In genomic region chr9:99569071-99569397, GRCm38 (mm10) we compare ENCODE assay signal across 8 mouse cellular contexts. TPM values are rescaled to one million over a fixed set of nuclear protein-coding genes. Genes with fewer than 3 reads are reported as not detected.
A peak's percentile ranks its signal among the peaks of the same experiment; 100 is the strongest.
DNase-seq lines count a peak whose midpoint lies in the region; ATAC-seq and TF ChIP-seq lines count a peak whose summit lies in the region.

No protein-coding gene starts in this region.

- no peaks in the 10 kb centered on the region for H3K9me3 ChIP-seq in heart, embryonic 15.5 days (replicated peaks)
- H3K9me3 ChIP-seq in ES-E14 (ENCODE audit: control insufficient read depth, insufficient read depth, low read depth, low read length), result no peaks in the 10 kb centered on the region
- H3K9me3 ChIP-seq in forebrain, embryonic 16.5 days (ENCODE audit: control insufficient read depth, low read length), result no peaks in the 10 kb centered on the region

- in situ Hi-C loops in ES-E14 (cut with MboI; ENCODE audit: low sequenced_read_pairs in 2 of 2, unreplicated experiment in 2 of 2), result no loop called here

- H3K9ac ChIP-seq in heart, embryonic 15.5 days, result peak overlapping the region; percentile 91
- peak overlapping the region; percentile 57 for H3K9ac ChIP-seq in ES-E14 (ENCODE audit: insufficient read depth, low read depth, low read length, poor library complexity, severe bottlenecking)
- peak overlapping the region; percentile 96 for H3K9ac ChIP-seq in forebrain, embryonic 16.5 days (replicated peaks; ENCODE audit: low read depth, low read length)

- peak overlapping the region; percentile 83 for H3K4me2 ChIP-seq in heart, embryonic 15.5 days
- peak overlapping the region; percentile 93 for H3K4me2 ChIP-seq in forebrain, embryonic 16.5 days (ENCODE audit: low read length)

- 2% methylated on average over 9 of the region's 9 CpGs for WGBS in heart, embryonic 15.5 days
- WGBS in forebrain, embryonic 16.5 days, result 1% methylated on average over 9 of the region's 9 CpGs

- H3K27ac ChIP-seq in heart, embryonic 15.5 days, result peak overlapping the region; percentile 97
- H3K27ac ChIP-seq in ES-E14 (ENCODE audit: insufficient read depth, low read depth, low read length, poor library complexity, severe bottlenecking), result no peak overlapping the region
- H3K27ac ChIP-seq in forebrain, embryonic 16.5 days (ENCODE audit: low read length), result peak overlapping the region; percentile 95

- peak overlapping the region; percentile 87 for H3K4me3 ChIP-seq in heart, embryonic 15.5 days
- H3K4me3 ChIP-seq in ES-E14 (ENCODE audit: insufficient read depth in 1 of 2, low read depth in 1 of 2, low read length in 2 of 2, poor library complexity in 1 of 2, severe bottlenecking in 1 of 2), result peak overlapping the region; percentile 89 to 97
- peak overlapping the region; percentile 95 for H3K4me3 ChIP-seq in forebrain, embryonic 16.5 days (replicated peaks; ENCODE audit: low read length)

- H3K4me1 ChIP-seq in heart, embryonic 15.5 days (replicated peaks), result peaks cover 18% of the 10 kb centered on the region
- H3K4me1 ChIP-seq in ES-E14 (ENCODE audit: control insufficient read depth in 2 of 2, insufficient read depth in 2 of 2, low read length in 2 of 2, poor library complexity in 1 of 2), result 0 out of 4 replicates have a peak, but pooled peaks cover 2% of the 10 kb centered on the region in 2 experiments
- peaks cover 8% of the 10 kb centered on the region for H3K4me1 ChIP-seq in forebrain, embryonic 16.5 days (replicated peaks; ENCODE audit: control insufficient read depth, insufficient read depth, low read length)

- intact Hi-C loops in heart, postnatal 25 days (cut with DNase I), result no loop called here

- H3K36me3 ChIP-seq in heart, embryonic 15.5 days, result no peaks in the 10 kb centered on the region
- H3K36me3 ChIP-seq in ES-E14 (ENCODE audit: control insufficient read depth, insufficient read depth, low read length, poor library complexity, severe bottlenecking), result no peaks in the 10 kb centered on the region
- no peaks in the 10 kb centered on the region for H3K36me3 ChIP-seq in forebrain, embryonic 16.5 days (ENCODE audit: control insufficient read depth, insufficient read depth)

- H3K27me3 ChIP-seq in heart, embryonic 15.5 days, result no peaks in the 10 kb centered on the region
- H3K27me3 ChIP-seq in forebrain, embryonic 16.5 days (replicated peaks; ENCODE audit: control insufficient read depth, insufficient read depth, low read length), result no peaks in the 10 kb centered on the region

- DNase-seq in heart, postnatal 25 days (ENCODE audit: low spot score), result no peak
- no peak for DNase-seq in ES-E14 (ENCODE audit: low read depth, low spot score)
- no peak for DNase-seq in c-Kit-positive CD71-positive TER-119-positive erythroid progenitor cells, embryonic 14.5 days (ENCODE audit: low spot score)
- no peak for DNase-seq in testis, postnatal 14 days (ENCODE audit: low spot score)
- DNase-seq in layer of hippocampus, postnatal 14 days (ENCODE audit: low spot score in 2 of 2), result no peak

- ATAC-seq in heart, embryonic 15.5 days (replicated peaks; ENCODE audit: insufficient number of reproducible peaks, insufficient read depth, low FRiP score, low read depth), result peak; percentile 53
- no peak; the same call in 1 of the 2 replicates for ATAC-seq in forebrain, embryonic 16.5 days
- peak; percentile 45; the same call in 1 of the 2 replicates for ATAC-seq in megakaryocyte-erythroid progenitor cell, adult 5-6 weeks (replicated peaks; ENCODE audit: low FRiP score, low TSS enrichment, poor library complexity, severe bottlenecking)

TF ChIP-seq in ES-E14, 5 proteins besides CTCF, POLR2A, EP300 and RAD21:
- TF ChIP-seq ZC3H11A (IDR thresholded peaks at IDR 0.05; ENCODE audit: borderline replicate concordance, low read depth, low read length) (no peak), HCFC1 (IDR thresholded peaks at IDR 0.05; ENCODE audit: borderline replicate concordance, insufficient read depth, low read length) (no peak), ZNF384 (IDR thresholded peaks at IDR 0.05; ENCODE audit: low read depth, low read length) (no peak), MAFK (IDR thresholded peaks at IDR 0.05; ENCODE audit: insufficient read depth, low read depth, low read length) (no peak), CHD2 (IDR thresholded peaks at IDR 0.05; ENCODE audit: low read depth, low read length) (no peak)

RNA-seq across cellular contexts. Expression of gene Armc8, which starts 0.3 kb away (rescaled TPM):
- 18.5 and 18.6 TPM in 2 replicates for polyA plus RNA-seq in heart, embryonic 15.5 days (2015; fragmentation: Nextera tagmentation; extraction: Ambion mirVana)
- 10 to 100 TPM; 21.2 to 22.1 TPM for total RNA-seq in heart, postnatal 25 days (2021)
- 21.7 and 25.7 TPM in 2 replicates for total RNA-seq in ES-E14 (2012; rRNA removed)
- 65.7 and 69.2 TPM in 2 replicates for polyA plus RNA-seq in forebrain, embryonic 16.5 days (2015; fragmentation: Nextera tagmentation; extraction: Ambion mirVana)
- total RNA-seq in megakaryocyte-erythroid progenitor cell, adult 5-6 weeks (2014; fragmentation: Nextera tagmentation), result 25.3 and 33.9 TPM in 2 replicates
- 24.7 and 33.1 TPM in 2 replicates for total RNA-seq in megakaryocyte-erythroid progenitor cell, adult 5-6 weeks (2017)
- total RNA-seq in layer of hippocampus, postnatal 14 days (2021), result 10 to 100 TPM; 53.3 to 53.7 TPM

RNA-seq across cellular contexts. Expression of gene Dbr1, which starts 6.6 kb away (rescaled TPM):
- polyA plus RNA-seq in heart, embryonic 15.5 days (2015; fragmentation: Nextera tagmentation; extraction: Ambion mirVana), result 14.0 and 19.5 TPM in 2 replicates
- 1 to 10 TPM; 6.5 to 6.8 TPM for total RNA-seq in heart, postnatal 25 days (2021)
- total RNA-seq in ES-E14 (2012; rRNA removed), result 45.0 and 48.1 TPM in 2 replicates
- polyA plus RNA-seq in forebrain, embryonic 16.5 days (2015; fragmentation: Nextera tagmentation; extraction: Ambion mirVana), result 28.1 and 32.1 TPM in 2 replicates
- total RNA-seq in megakaryocyte-erythroid progenitor cell, adult 5-6 weeks (2014; fragmentation: Nextera tagmentation), result 21.9 and 34.7 TPM in 2 replicates
- 53.6 and 67.5 TPM in 2 replicates for total RNA-seq in megakaryocyte-erythroid progenitor cell, adult 5-6 weeks (2017)
- 10 to 100 TPM; 10.4 to 13.5 TPM for total RNA-seq in layer of hippocampus, postnatal 14 days (2021)

RNA-seq across cellular contexts. Expression of gene A4gnt, which starts 43.3 kb away (rescaled TPM):
- polyA plus RNA-seq in heart, embryonic 15.5 days (2015; fragmentation: Nextera tagmentation; extraction: Ambion mirVana), result not detected in 2 replicates
- not detected for total RNA-seq in heart, postnatal 25 days (2021)
- total RNA-seq in ES-E14 (2012; rRNA removed), result not detected in 2 replicates
- polyA plus RNA-seq in forebrain, embryonic 16.5 days (2015; fragmentation: Nextera tagmentation; extraction: Ambion mirVana), result not detected in 2 replicates
- not detected in 2 replicates for total RNA-seq in megakaryocyte-erythroid progenitor cell, adult 5-6 weeks (2014; fragmentation: Nextera tagmentation)
- not detected in 2 replicates for total RNA-seq in megakaryocyte-erythroid progenitor cell, adult 5-6 weeks (2017)
- not detected for total RNA-seq in layer of hippocampus, postnatal 14 days (2021)
